Mouse (Mus musculus) embryonic fibroblast, embryonic 13.5 days (primary cell): Measurements from ENCODE around the gene Igfbp2.

Source experiments
- CTCF ChIP-seq: IDR thresholded peaks from 2 replicates; pipeline ENCODE4 v1.5.1; 2011; ENCODE audit warnings: mild to moderate bottlenecking, control low read depth, low read length, moderate library complexity, borderline replicate concordance; ENCODE audit not compliant: insufficient read depth
- POLR2A ChIP-seq: IDR thresholded peaks from 2 replicates; pipeline ENCODE4 v1.6.1; 2011; ENCODE audit warnings: low read depth, mild to moderate bottlenecking, control low read depth, low read length, moderate library complexity

- TF ChIP-seq CTCF, result no peak
- TF ChIP-seq POLR2A, result no peak
These were observed 24.7 kb downstream of the Igfbp2 start for GRCm38 (mm10) chr1:72849037-72849436.
